Mouse (Mus musculus) cerebellum, adult 2 months (tissue): ENCODE results near the gene Crabp2.

ENCODE experiments used
- CTCF ChIP-seq: fragments of 200-500 bp; IDR thresholded peaks from 2 replicates; pipeline ENCODE4 v1.5.1; 2011; ENCODE audit warnings: low read depth, mild to moderate bottlenecking, control low read depth, low read length, moderate library complexity, borderline replicate concordance; ENCODE audit not compliant: insufficient read depth
- POLR2A ChIP-seq: fragments of 200-500 bp; IDR thresholded peaks from 2 replicates; pipeline ENCODE4 v1.6.1; 2011; ENCODE audit warnings: low read length, control low read depth, borderline replicate concordance; ENCODE audit not compliant: insufficient read depth

- TF ChIP-seq CTCF (no peak), POLR2A (no peak)
These were observed 23.8 kb downstream of the Crabp2 start for GRCm38 (mm10) chr3:87972203-87972664.
